Mouse (Mus musculus) erythroblast, embryonic 14.5 days (primary cell): Measurements from ENCODE around the gene Notch4.

Source experiments
- GATA1 ChIP-seq: IDR thresholded peaks from 2 replicates; pipeline ENCODE4 v1.6.1; 2012; ENCODE audit warnings: low read length, inconsistent platforms, mixed read lengths
- TAL1 ChIP-seq: IDR thresholded peaks from 3 replicates; pipeline ENCODE4 v1.6.1; 2012; ENCODE audit warnings: low read length, inconsistent platforms, mixed read lengths

- TF ChIP-seq GATA1, result no peak
- no peak for TF ChIP-seq TAL1
These were observed 7.8 kb downstream of the Notch4 start for GRCm38 (mm10) chr17:34571875-34572274.
